Mouse (Mus musculus) limb, embryonic 15.5 days (tissue): ENCODE data around the gene Trim62. TPM values are rescaled to one million over a fixed set of nuclear protein-coding genes. Genes with fewer than 3 reads are reported as not detected.
A peak's percentile ranks its signal among the peaks of the same experiment; 100 is the strongest.

Experiments used
- ATAC-seq: fragments of 200-750 bp; cut with Nextera tagmentation; 2 replicates; pipeline ENCODE4 v1.8.0; 2017; ENCODE audit warnings: low read depth, moderate TSS enrichment; ENCODE audit not compliant: insufficient number of reproducible peaks, low FRiP score, low TSS enrichment
- H3K27ac ChIP-seq: fragments of 300-500 bp; sonication (generic); 2 replicates; pipeline ENCODE4 v1.5.1; 2015; ENCODE audit warnings: moderate library complexity, mild to moderate bottlenecking, inconsistent platforms
- H3K27me3 ChIP-seq: fragments of 300-500 bp; sonication (generic); 2 replicates; pipeline ENCODE4 v1.6.1; 2015; ENCODE audit warnings: inconsistent platforms
- H3K36me3 ChIP-seq: fragments of 300-500 bp; sonication (generic); 2 replicates; pipeline ENCODE4 v1.6.1; 2015; ENCODE audit warnings: inconsistent platforms
- H3K4me1 ChIP-seq: fragments of 300-500 bp; sonication (generic); 2 replicates; pipeline ENCODE4 v1.6.1; 2015; ENCODE audit warnings: inconsistent platforms
- H3K4me2 ChIP-seq: fragments of 300-500 bp; sonication (generic); 2 replicates; pipeline ENCODE4 v1.6.1; 2015; ENCODE audit warnings: mild to moderate bottlenecking, inconsistent platforms
- H3K4me3 ChIP-seq: fragments of 300-500 bp; sonication (generic); 2 replicates; pipeline ENCODE4 v1.5.1; 2015; ENCODE audit warnings: mild to moderate bottlenecking, inconsistent platforms
- H3K9ac ChIP-seq: fragments of 300-500 bp; sonication (generic); 2 replicates; pipeline ENCODE4 v1.6.1; 2015; ENCODE audit warnings: inconsistent platforms
- H3K9me3 ChIP-seq: fragments of 300-500 bp; sonication (generic); 2 replicates; pipeline ENCODE4 v1.6.1; 2016; ENCODE audit warnings: inconsistent platforms
- WGBS: fragments of 180-500 bp; shearing (Covaris S2); methylation state at CpG from one replicate; pipeline ENCODE4 v1.1.7; 2015; 5-methylcytosine and 5-hydroxymethylcytosine counted together
- polyA plus RNA-seq: library from polyadenylated mRNA; unstranded; fragments of >200 nt; fragmentation: Nextera tagmentation; extraction: Ambion mirVana; gene quantifications from 2 replicates; pipeline ENCODE4 v1.2.1, GENCODE M21; 2015

Trim62 gene
- polyA plus RNA-seq, 1 experiment from 2014 or later = 5.7 TPM

DNA sequence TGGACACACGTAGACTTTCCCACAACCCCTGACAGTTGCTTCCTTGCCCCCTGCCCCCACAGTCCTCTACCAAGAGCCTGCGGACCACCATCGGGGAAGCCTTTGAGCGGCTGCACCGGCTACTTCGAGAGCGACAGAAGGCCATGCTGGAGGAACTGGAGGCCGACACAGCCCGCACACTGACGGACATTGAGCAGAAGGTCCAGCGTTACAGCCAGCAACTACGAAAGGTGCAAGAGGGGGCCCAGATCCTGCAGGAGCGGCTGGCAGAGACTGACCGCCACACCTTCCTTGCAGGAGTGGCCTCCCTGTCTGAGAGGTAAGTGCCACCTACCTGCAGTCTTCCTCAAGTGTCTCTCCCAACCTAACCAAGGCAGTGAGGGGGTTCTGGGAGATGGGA is 17.1 kb downstream of the Trim62 start:
- H3K4me2 ChIP-seq = no peak overlapping the region
- no peaks in the 10 kb centered on the region for H3K27me3 ChIP-seq
- peaks cover 49% of the 10 kb centered on the region for H3K4me1 ChIP-seq
- H3K27ac ChIP-seq = 0 out of 2 replicates have a peak overlapping the region, but pooled peaks have one; percentile 86
- ATAC-seq = no peak
- no peak overlapping the region for H3K4me3 ChIP-seq
- 82% methylated on average over 14 of the region's 14 CpGs for WGBS
- no peaks in the 10 kb centered on the region for H3K9me3 ChIP-seq
- peaks cover 14% of the 10 kb centered on the region; the same call in 1 of the 2 replicates for H3K36me3 ChIP-seq
- no peak overlapping the region for H3K9ac ChIP-seq

- H3K27me3 ChIP-seq = no peaks in the 10 kb centered on the region
- WGBS = 80% methylated on average over 8 of the region's 8 CpGs
- no peak overlapping the region for H3K4me3 ChIP-seq
- H3K4me2 ChIP-seq = no peak overlapping the region
- H3K36me3 ChIP-seq = peaks cover 14% of the 10 kb centered on the region; the same call in 1 of the 2 replicates
- H3K9me3 ChIP-seq = no peaks in the 10 kb centered on the region
- H3K9ac ChIP-seq = no peak overlapping the region
- ATAC-seq = no peak
- no peak overlapping the region for H3K27ac ChIP-seq
- peaks cover 52% of the 10 kb centered on the region for H3K4me1 ChIP-seq
Observed at GRCm38 (mm10) chr4:128902390-128902789, 19.0 kb downstream of the Trim62 start.

GRCm38 (mm10) chr4:128904035-128904800 is 20.8 kb downstream of the Trim62 start:
- ATAC-seq = no peak
- no peak overlapping the region for H3K4me2 ChIP-seq
- 39% methylated on average over 8 of the region's 8 CpGs for WGBS

DNA sequence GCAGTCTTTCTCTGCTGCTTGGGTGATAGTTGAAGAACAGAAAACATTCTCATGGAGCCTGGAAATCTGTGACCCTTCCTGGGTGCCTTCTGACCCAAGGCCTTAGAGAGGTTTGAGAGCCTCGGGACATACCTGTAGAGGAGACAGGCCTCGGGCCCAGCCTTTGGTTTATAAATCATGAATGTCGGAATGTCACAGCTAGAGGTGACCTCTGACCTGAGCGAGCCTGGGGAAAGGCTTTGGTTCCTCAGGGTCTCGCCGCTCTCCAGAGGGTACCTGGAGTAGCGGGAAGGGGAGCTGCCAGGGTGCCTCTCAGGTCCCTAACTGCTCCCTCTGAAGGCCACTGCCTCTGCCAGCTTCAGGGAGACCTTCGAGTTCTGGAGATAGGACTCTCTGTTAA is 21.9 kb downstream of the Trim62 start:
- Histone ChIP-seq H3K4me1 (peaks cover 28% of the 10 kb centered on the region), H3K36me3 (peaks cover 26% of the 10 kb centered on the region; the same call in 1 of the 2 replicates), H3K9me3 (no peaks in the 10 kb centered on the region), H3K4me3 (no peak overlapping the region), H3K9ac (no peak overlapping the region), H3K27ac (no peak overlapping the region), H3K4me2 (no peak overlapping the region), H3K27me3 (no peaks in the 10 kb centered on the region)
- WGBS = 35% methylated on average over 8 of the region's 8 CpGs
- no peak for ATAC-seq

More at GRCm38 (mm10) chr4:128904035-128904800, 20.8 kb downstream of the Trim62 start:
- H3K27me3 ChIP-seq = no peaks in the 10 kb centered on the region
- H3K4me1 ChIP-seq = peaks cover 38% of the 10 kb centered on the region
- peak overlapping the region; percentile 38; the same call in 1 of the 2 replicates for H3K27ac ChIP-seq
- H3K4me3 ChIP-seq = no peak overlapping the region
- no peak overlapping the region for H3K9ac ChIP-seq
- no peaks in the 10 kb centered on the region for H3K9me3 ChIP-seq
- H3K36me3 ChIP-seq = peaks cover 17% of the 10 kb centered on the region; the same call in 1 of the 2 replicates

DNA sequence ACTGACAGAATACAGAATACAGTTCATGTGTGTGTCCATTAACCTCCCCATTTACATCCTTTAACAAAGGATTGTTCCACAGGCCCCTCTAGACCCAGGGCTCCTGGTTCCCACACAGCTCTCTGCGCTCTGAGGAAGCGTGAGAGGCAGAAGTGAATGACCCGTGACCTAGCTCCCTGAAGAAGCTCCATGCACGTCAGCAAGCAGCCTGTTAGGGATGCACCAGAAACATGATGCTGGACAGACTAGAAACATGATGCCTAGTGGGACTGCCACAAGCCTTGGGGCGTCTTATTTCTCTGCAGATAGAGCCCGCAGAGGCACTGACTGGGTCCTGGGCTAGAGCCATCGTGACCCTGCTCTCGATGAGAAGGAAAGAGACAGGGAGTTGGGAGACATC is 23.4 kb downstream of the Trim62 start:
- no peak overlapping the region for H3K4me3 ChIP-seq
- H3K4me2 ChIP-seq = no peak overlapping the region
- H3K4me1 ChIP-seq = peaks cover 24% of the 10 kb centered on the region
- H3K36me3 ChIP-seq = peaks cover 25% of the 10 kb centered on the region; the same call in 1 of the 2 replicates
- no peak overlapping the region for H3K9ac ChIP-seq
- no peaks in the 10 kb centered on the region for H3K27me3 ChIP-seq
- ATAC-seq = no peak
- peak overlapping the region; percentile 59 for H3K27ac ChIP-seq
- WGBS = 55% methylated on average over 8 of the region's 8 CpGs
- H3K9me3 ChIP-seq = no peaks in the 10 kb centered on the region

- Histone ChIP-seq H3K36me3 (peaks cover 22% of the 10 kb centered on the region; the same call in 1 of the 2 replicates), H3K4me3 (no peak overlapping the region), H3K9ac (no peak overlapping the region), H3K4me1 (peaks cover 24% of the 10 kb centered on the region), H3K27ac (peak overlapping the region; percentile 59), H3K9me3 (no peaks in the 10 kb centered on the region), H3K27me3 (no peaks in the 10 kb centered on the region), H3K4me2 (no peak overlapping the region)
- 58% methylated on average over 12 of the region's 12 CpGs for WGBS
- ATAC-seq = no peak; the same call in 1 of the 2 replicates
Observed at GRCm38 (mm10) chr4:128907238-128907968, 24.0 kb downstream of the Trim62 start.

DNA sequence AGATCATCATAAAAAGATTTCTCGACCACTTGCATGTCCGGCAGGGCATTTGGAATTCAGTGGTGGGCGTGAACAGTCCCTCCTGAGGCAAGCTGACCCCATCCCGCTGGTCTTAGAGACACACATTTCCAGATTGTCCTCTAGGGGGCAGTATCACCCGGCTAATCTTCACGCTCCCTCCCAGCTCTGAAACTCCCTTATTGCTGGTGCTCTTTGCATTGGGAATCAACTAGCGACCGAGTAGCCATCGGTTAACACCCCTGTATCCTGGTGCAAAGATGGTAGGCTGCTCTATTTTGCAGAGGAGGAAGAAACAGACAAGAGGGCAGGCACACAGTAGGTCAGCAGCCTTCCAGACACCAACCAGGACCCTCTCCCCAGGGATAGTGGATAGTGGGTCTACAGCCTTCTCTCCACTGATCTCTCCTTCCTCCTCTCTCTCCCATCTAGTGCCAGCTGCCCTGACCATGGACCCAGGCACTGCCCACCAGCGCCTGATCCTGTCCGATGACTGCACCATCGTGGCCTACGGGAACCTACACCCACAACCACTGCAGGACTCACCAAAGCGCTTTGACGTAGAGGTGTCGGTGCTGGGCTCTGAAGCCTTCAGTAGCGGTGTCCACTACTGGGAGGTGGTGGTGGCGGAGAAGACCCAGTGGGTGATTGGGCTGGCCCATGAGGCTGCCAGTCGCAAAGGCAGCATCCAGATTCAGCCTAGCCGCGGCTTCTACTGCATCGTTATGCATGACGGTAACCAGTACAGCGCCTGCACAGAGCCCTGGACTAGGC is 25.4 kb downstream of the Trim62 start:
- WGBS = 64% methylated on average over 24 of the region's 24 CpGs
- Histone ChIP-seq H3K9me3 (no peaks in the 10 kb centered on the region), H3K4me1 (peaks cover 23% of the 10 kb centered on the region), H3K9ac (no peak overlapping the region), H3K27me3 (no peaks in the 10 kb centered on the region), H3K4me3 (no peak overlapping the region), H3K27ac (no peak overlapping the region), H3K36me3 (peaks cover 15% of the 10 kb centered on the region; the same call in 1 of the 2 replicates), H3K4me2 (no peak overlapping the region)
- no peak for ATAC-seq

DNA sequence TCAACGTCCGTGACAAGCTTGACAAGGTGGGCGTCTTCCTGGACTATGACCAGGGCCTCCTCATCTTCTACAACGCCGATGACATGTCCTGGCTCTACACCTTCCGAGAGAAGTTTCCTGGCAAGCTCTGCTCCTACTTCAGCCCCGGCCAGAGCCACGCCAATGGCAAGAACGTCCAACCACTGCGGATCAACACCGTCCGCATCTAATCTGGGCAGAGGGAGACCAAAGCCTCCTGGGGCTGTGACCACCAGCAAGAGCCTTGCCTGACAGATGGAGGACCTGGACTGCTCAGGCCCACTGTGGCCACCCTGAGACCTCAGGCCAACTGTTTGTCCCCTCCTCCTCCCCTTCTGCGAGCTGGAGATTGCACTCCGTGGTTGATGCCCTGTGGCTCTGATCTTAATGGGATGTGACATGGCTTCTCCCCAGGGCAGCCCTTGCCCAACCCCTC is 26.0 kb downstream of the Trim62 start:
- ATAC-seq = no peak
- 87% methylated on average over 14 of the region's 14 CpGs for WGBS

DNA sequence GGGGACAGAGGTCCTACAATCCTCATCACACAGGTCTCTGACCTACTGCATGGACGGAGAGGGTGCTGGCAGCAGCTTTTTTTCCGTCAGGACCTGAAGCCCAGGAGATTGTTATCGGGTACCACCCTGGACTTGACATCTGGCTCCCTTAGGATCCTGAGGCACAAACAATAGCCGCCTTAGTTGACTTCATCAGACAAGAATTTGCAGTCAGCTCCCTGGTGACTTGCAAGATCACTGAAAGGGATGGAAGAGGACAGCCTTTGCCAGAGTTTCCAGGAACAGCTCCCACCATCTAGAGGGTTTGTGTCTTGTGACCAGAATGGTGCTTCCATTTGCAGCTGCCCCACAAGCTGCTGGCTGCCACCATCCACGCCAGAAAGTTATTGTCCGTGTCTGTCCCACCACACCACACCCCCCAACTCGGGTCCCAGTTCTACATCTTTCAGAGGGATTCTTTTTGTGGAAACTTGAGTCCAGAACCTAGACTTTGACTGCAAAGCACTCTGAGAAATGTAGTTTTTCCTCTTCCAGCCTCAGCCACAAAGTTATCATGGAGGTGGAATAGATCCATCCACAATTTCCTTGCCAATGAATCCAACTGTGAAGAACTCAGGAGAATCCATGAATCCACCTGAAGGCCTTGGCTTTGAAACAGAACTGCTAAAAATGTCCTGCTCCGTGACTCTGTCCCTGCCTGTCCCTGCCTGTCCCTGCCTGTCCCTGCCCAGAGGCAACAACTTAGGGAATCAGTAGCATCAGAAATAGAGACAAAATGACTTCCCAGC is 27.1 kb downstream of the Trim62 start:
- H3K4me3 ChIP-seq = no peak overlapping the region
- 75% methylated on average over 8 of the region's 8 CpGs for WGBS
- H3K9me3 ChIP-seq = no peaks in the 10 kb centered on the region
- no peak for ATAC-seq
- no peaks in the 10 kb centered on the region for H3K27me3 ChIP-seq
- peaks cover 6% of the 10 kb centered on the region for H3K4me1 ChIP-seq
- no peak overlapping the region for H3K27ac ChIP-seq
- no peak overlapping the region for H3K4me2 ChIP-seq
- H3K36me3 ChIP-seq = peaks cover 15% of the 10 kb centered on the region; the same call in 1 of the 2 replicates
- no peak overlapping the region for H3K9ac ChIP-seq

More for the DNA sequence above, 26.0 kb downstream of the Trim62 start:
- Histone ChIP-seq H3K4me1 (peaks cover 17% of the 10 kb centered on the region), H3K9ac (no peak overlapping the region), H3K4me2 (no peak overlapping the region), H3K27ac (no peak overlapping the region), H3K36me3 (peaks cover 15% of the 10 kb centered on the region; the same call in 1 of the 2 replicates), H3K4me3 (no peak overlapping the region), H3K27me3 (no peaks in the 10 kb centered on the region), H3K9me3 (no peaks in the 10 kb centered on the region)

DNA sequence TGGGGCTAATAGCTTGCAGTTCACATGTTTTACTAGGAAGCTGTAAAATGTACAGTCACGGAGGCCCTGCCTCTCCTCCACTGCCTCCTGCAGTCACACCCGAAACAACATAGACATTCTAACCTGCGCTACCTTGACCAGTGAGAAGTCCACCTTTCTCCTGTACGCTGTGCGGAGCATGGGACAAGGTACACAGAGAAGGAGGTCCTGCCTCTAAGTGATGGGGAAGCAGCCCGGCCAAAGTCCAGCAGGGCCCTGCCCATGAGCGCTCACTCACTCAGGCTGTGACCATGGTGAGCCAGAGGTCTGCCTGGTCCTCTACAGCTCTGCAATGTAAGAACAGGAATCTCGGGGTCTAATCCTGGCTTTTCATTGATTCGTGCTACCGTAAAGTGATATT is 28.7 kb downstream of the Trim62 start:
- H3K9ac ChIP-seq = no peak overlapping the region
- H3K9me3 ChIP-seq = no peaks in the 10 kb centered on the region
- no peak overlapping the region for H3K4me3 ChIP-seq
- no peaks in the 10 kb centered on the region for H3K27me3 ChIP-seq
- WGBS = 84% methylated on average over 10 of the region's 10 CpGs
- H3K27ac ChIP-seq = no peak overlapping the region
- peaks cover 15% of the 10 kb centered on the region; the same call in 1 of the 2 replicates for H3K36me3 ChIP-seq
- no peak for ATAC-seq
- peaks cover 5% of the 10 kb centered on the region; the same call in 1 of the 2 replicates for H3K4me1 ChIP-seq
- no peak overlapping the region for H3K4me2 ChIP-seq

DNA sequence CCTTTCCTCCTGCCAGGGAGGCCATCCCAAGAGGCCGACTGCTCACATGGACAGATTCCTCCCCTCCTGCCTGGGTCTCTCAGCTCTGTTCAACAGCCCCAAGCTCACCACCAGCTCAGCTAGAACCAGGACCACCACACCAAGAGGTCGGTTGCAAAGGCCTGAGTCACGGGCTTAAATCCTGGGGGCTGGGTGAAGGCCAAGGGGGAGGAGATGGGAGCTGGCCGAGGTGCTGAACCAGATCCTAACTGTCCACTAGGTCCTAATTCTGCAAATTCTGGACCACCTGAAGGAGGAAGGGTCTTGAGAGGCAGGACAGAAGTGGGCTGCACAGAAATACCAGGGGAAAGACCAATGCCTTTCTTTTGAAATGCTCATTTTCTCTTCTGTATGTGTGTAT is 30.4 kb downstream of the Trim62 start:
- 15% methylated on average over 4 of the region's 4 CpGs for WGBS
- H3K4me1 ChIP-seq = 0 out of 2 replicates have a peak, but pooled peaks cover 3% of the 10 kb centered on the region
- no peaks in the 10 kb centered on the region for H3K27me3 ChIP-seq
- no peak overlapping the region for H3K27ac ChIP-seq
- H3K36me3 ChIP-seq = peaks cover 15% of the 10 kb centered on the region; the same call in 1 of the 2 replicates
- no peak for ATAC-seq
- no peak overlapping the region for H3K4me3 ChIP-seq
- no peak overlapping the region for H3K4me2 ChIP-seq
- no peak overlapping the region for H3K9ac ChIP-seq
- H3K9me3 ChIP-seq = no peaks in the 10 kb centered on the region
